Mouse (Mus musculus): Measurements from ENCODE around the gene Otof. TPM values are rescaled to one million over a fixed set of nuclear protein-coding genes. Genes with fewer than 3 reads are reported as not detected.

The Otof gene
- polyA plus RNA-seq, 1 experiment from 2014 or later = 0.94 TPM

DNA sequence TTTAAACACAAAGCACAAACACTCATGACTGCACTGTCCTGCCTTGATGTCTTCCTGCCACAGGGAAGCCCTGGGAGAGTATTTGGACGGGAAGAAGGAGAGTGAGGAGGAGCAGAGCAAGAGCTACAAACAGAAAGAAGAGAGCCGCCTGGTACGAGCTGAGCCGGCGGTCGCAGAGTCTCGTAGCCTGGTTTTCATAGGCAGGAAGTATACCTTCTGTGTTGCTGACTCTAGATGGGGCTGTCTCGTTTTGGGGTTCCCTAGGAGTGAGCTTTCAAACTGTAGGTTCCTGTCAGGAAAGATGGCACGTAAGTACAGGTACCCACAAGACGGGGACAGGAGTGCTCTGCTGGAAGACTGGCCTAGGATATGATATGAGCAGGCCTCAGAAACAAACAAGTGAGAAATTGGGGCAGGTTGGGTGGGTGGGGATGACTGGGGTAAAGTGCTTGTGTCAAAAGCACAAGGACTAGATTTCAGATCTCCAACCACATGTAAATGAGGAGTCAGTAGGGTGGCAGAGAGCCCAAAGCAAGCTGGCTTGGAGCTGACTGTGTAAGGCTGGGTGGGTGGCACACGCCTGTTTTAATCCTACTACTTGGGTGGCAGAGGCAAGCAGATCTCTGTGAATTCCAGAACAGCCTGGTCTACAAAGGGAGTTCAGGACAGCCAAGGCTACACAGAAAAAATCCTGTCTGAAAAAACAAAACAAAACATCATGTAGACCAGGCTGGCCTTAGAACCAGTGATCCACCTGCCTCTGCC lies 119.9 kb downstream of the Otof start:
- no peak for ATAC-seq (ENCODE audit: insufficient number of reproducible peaks, insufficient read depth, low FRiP score, low TSS enrichment, low read depth)
- Histone ChIP-seq H3K4me2 (no peak overlapping the region), H3K36me3 (no peaks in the 10 kb centered on the region), H3K9me3 (no peaks in the 10 kb centered on the region), H3K4me1 (peaks cover 6% of the 10 kb centered on the region; the same call in 1 of the 2 replicates), H3K9ac (no peak overlapping the region), H3K27me3 (peaks cover 18% of the 10 kb centered on the region), H3K4me3 (no peak overlapping the region), H3K27ac (no peak overlapping the region)
- 81% methylated on average over 11 of the region's 11 CpGs for WGBS

DNA sequence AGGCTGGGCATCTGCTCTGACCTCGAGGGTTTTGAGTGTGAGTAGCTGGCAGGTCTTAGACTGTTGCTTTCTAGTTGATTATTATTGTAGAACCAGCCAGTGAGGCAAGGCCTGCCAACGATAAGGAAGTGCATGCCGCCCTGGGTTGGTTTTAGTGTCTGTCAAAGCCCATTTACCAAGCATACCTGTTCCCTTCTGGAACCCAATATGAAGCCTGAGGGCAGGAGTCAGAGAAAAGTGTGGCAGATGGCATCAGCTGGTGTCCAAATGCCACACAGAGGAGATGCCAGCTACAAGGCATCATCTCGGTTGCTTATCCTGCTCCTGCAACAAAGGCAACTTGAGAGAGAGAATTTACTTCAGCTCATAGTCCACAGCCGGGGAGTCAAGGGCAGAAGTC lies 120.9 kb downstream of the Otof start:
- no peak for ATAC-seq (ENCODE audit: insufficient number of reproducible peaks, insufficient read depth, low FRiP score, low TSS enrichment, low read depth)
- Histone ChIP-seq H3K4me1 (peaks cover 6% of the 10 kb centered on the region; the same call in 1 of the 2 replicates), H3K4me2 (no peak overlapping the region), H3K27me3 (peaks cover 18% of the 10 kb centered on the region), H3K9me3 (no peaks in the 10 kb centered on the region), H3K36me3 (no peaks in the 10 kb centered on the region), H3K9ac (no peak overlapping the region), H3K4me3 (no peak overlapping the region), H3K27ac (no peak overlapping the region)
- WGBS = 81% methylated on average over 5 of the region's 5 CpGs

Other genes with a start within 250 kb of the Otof start
- gene Selenoi, start 229.4 kb downstream of the Otof start, polyA plus RNA-seq (2015; fragmentation: Nextera tagmentation; extraction: Ambion mirVana) = 17.6 and 17.8 TPM in 2 replicates
- 0.13 and 0.51 TPM in 2 replicates for gene Drc1, start 180.5 kb downstream of the Otof start, polyA plus RNA-seq (2015; fragmentation: Nextera tagmentation; extraction: Ambion mirVana)
- gene 1700001C02Rik, start 4.1 kb upstream of the Otof start, polyA plus RNA-seq (2015; fragmentation: Nextera tagmentation; extraction: Ambion mirVana) = not detected in 2 replicates
- gene Cib4, start 83.9 kb upstream of the Otof start, polyA plus RNA-seq (2015; fragmentation: Nextera tagmentation; extraction: Ambion mirVana) = not detected in 2 replicates
- gene Kcnk3, start 126.2 kb upstream of the Otof start, polyA plus RNA-seq (2015; fragmentation: Nextera tagmentation; extraction: Ambion mirVana) = 0.51 and 0.63 TPM in 2 replicates
- gene Slc35f6, start 186.0 kb upstream of the Otof start, polyA plus RNA-seq (2015; fragmentation: Nextera tagmentation; extraction: Ambion mirVana) = 25.0 and 26.6 TPM in 2 replicates
- gene Cenpa, start 204.8 kb upstream of the Otof start, polyA plus RNA-seq (2015; fragmentation: Nextera tagmentation; extraction: Ambion mirVana) = 270 and 318 TPM in 2 replicates
- 7.5 and 10.4 TPM in 2 replicates for gene Dpysl5, start 249.6 kb upstream of the Otof start, polyA plus RNA-seq (2015; fragmentation: Nextera tagmentation; extraction: Ambion mirVana)